Mouse (Mus musculus): ENCODE results near the gene Stk38. TPM values are rescaled to one million over a fixed set of nuclear protein-coding genes. Genes with fewer than 3 reads are reported as not detected.

Gene Stk38
- polyA plus RNA-seq, 1 experiment from 2014 or later, result 128 TPM

DNA sequence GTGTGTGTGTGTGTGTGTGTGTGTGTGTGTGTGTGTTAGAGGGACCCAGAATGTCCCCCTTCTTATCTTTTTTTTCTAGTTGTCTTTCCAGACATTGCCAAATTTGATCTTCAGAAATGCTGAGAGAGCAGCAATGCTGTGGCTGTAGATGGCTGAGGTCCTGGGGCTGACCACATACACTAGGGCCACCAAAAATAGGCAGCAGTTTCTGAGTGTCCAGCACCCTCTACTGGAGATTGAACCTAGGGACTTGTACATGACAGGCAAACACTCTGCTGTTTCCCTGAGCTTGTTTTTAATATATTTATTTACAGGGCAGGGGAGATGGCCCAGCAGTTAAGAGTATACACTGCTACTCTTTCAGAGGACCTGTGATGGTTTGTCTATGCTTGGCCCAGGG is 12.6 kb upstream of the Stk38 start:
- Histone ChIP-seq H3K4me2 (no peak overlapping the region), H3K27me3 (peaks cover 12% of the 10 kb centered on the region; the same call in 1 of the 2 replicates), H3K27ac (no peak overlapping the region), H3K36me3 (ENCODE audit: poor library complexity, severe bottlenecking) (no peaks in the 10 kb centered on the region), H3K4me1 (peaks cover 14% of the 10 kb centered on the region), H3K9ac (no peak overlapping the region), H3K9me3 (replicated peaks) (no peaks in the 10 kb centered on the region), H3K4me3 (no peak overlapping the region)
- no peak for ATAC-seq

DNA sequence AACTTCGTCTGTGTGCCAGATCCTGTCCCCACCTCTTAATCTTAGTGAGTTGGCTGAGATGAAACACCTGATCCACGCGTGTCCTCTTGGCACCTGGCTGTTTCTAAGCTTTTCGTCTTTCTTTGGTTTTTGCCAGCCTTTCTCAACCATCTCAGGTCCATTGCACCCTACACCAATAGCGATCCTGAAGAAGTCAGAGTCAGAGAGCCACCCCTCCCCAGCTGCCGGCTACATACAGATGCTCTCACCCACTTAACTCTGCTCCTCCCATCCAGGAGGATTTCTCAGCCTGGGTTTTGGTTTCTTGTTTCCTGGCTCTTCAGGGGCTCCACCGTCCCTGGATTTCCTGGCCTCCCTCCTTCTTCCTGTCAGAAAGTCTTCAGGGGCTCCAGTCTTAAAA is 11.6 kb upstream of the Stk38 start:
- 90% methylated on average over 7 of the region's 7 CpGs for WGBS
- Histone ChIP-seq H3K27ac (no peak overlapping the region), H3K36me3 (ENCODE audit: poor library complexity, severe bottlenecking) (no peaks in the 10 kb centered on the region), H3K27me3 (peaks cover 4% of the 10 kb centered on the region; the same call in 1 of the 2 replicates), H3K9ac (no peak overlapping the region), H3K4me2 (no peak overlapping the region), H3K4me3 (no peak overlapping the region), H3K4me1 (0 out of 2 replicates have a peak, but pooled peaks cover 4% of the 10 kb centered on the region), H3K9me3 (replicated peaks) (no peaks in the 10 kb centered on the region)
- no peak for ATAC-seq

GRCm38 (mm10) chr17:29018292-29018984 is 10.6 kb upstream of the Stk38 start:
- Histone ChIP-seq H3K4me2 (no peak overlapping the region), H3K36me3 (ENCODE audit: poor library complexity, severe bottlenecking) (no peaks in the 10 kb centered on the region), H3K27ac (no peak overlapping the region), H3K4me3 (no peak overlapping the region), H3K27me3 (no peaks in the 10 kb centered on the region), H3K4me1 (no peaks in the 10 kb centered on the region), H3K9me3 (replicated peaks) (no peaks in the 10 kb centered on the region), H3K9ac (no peak overlapping the region)
- WGBS, result 46% methylated on average over 11 of the region's 11 CpGs
- no peak for ATAC-seq

- Histone ChIP-seq H3K4me3 (no peak overlapping the region), H3K4me2 (no peak overlapping the region), H3K9me3 (replicated peaks) (no peaks in the 10 kb centered on the region), H3K27ac (no peak overlapping the region), H3K4me1 (no peaks in the 10 kb centered on the region), H3K9ac (no peak overlapping the region), H3K27me3 (no peaks in the 10 kb centered on the region), H3K36me3 (ENCODE audit: poor library complexity, severe bottlenecking) (no peaks in the 10 kb centered on the region)
- no peak for ATAC-seq
- 92% methylated on average over 3 of the region's 4 CpGs for WGBS
Observed at GRCm38 (mm10) chr17:29016705-29017104, 8.9 kb upstream of the Stk38 start.

DNA sequence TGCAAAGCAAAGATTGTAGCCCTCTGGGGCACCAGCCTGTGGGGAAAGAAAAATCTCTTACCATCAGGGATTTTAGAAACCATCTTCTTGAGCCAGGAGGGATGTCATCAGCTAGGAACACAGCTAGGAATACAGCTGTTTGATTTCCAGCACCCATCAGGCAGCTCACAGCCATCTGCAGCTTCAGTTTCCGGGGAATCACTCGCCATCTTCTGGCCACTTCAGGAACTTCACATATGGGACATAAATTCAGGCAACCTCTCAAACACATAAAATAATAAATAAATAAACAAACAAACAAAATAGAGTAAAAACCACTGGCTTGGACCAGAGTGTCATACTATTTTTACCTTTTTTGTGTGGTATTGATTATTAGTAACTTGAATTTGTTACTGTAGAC is 7.8 kb upstream of the Stk38 start:
- 25% methylated on average over 2 of the region's 2 CpGs for WGBS
- ATAC-seq, result no peak
- H3K27ac ChIP-seq, result no peak overlapping the region
- no peak overlapping the region for H3K4me3 ChIP-seq
- no peaks in the 10 kb centered on the region for H3K36me3 ChIP-seq (ENCODE audit: poor library complexity, severe bottlenecking)
- H3K4me2 ChIP-seq, result no peak overlapping the region
- no peaks in the 10 kb centered on the region for H3K4me1 ChIP-seq
- no peak overlapping the region for H3K9ac ChIP-seq
- no peaks in the 10 kb centered on the region for H3K27me3 ChIP-seq
- H3K9me3 ChIP-seq (replicated peaks), result no peaks in the 10 kb centered on the region

- Histone ChIP-seq H3K4me1 (no peaks in the 10 kb centered on the region), H3K4me3 (no peak overlapping the region), H3K9ac (no peak overlapping the region), H3K9me3 (replicated peaks) (no peaks in the 10 kb centered on the region), H3K4me2 (no peak overlapping the region), H3K36me3 (ENCODE audit: poor library complexity, severe bottlenecking) (no peaks in the 10 kb centered on the region), H3K27me3 (no peaks in the 10 kb centered on the region), H3K27ac (no peak overlapping the region)
- ATAC-seq, result no peak
Observed at GRCm38 (mm10) chr17:29014235-29014634, 6.4 kb upstream of the Stk38 start.

- H3K9ac ChIP-seq, result no peak overlapping the region
- H3K27ac ChIP-seq, result no peak overlapping the region
- no peaks in the 10 kb centered on the region for H3K9me3 ChIP-seq (replicated peaks)
- no peak overlapping the region for H3K4me2 ChIP-seq
- H3K27me3 ChIP-seq, result no peaks in the 10 kb centered on the region
- H3K4me3 ChIP-seq, result no peak overlapping the region
- ATAC-seq, result no peak
- H3K36me3 ChIP-seq (ENCODE audit: poor library complexity, severe bottlenecking), result 0 out of 2 replicates have a peak, but pooled peaks cover 3% of the 10 kb centered on the region
- H3K4me1 ChIP-seq, result peaks cover 29% of the 10 kb centered on the region
- WGBS, result 90% methylated on average over 4 of the region's 4 CpGs
Observed at GRCm38 (mm10) chr17:29009181-29009580, 1.4 kb upstream of the Stk38 start.

- 9% methylated on average over 8 of the region's 8 CpGs for WGBS
- Histone ChIP-seq H3K4me1 (peaks cover 29% of the 10 kb centered on the region), H3K4me2 (peak overlapping the region; percentile 78), H3K27me3 (no peaks in the 10 kb centered on the region), H3K27ac (peak overlapping the region; percentile 92; the same call in 1 of the 2 replicates), H3K4me3 (peak overlapping the region; percentile 69), H3K9me3 (replicated peaks) (no peaks in the 10 kb centered on the region), H3K36me3 (ENCODE audit: poor library complexity, severe bottlenecking) (0 out of 2 replicates have a peak, but pooled peaks cover 3% of the 10 kb centered on the region), H3K9ac (peak overlapping the region; percentile 86)
- 0 out of 2 replicates have a peak, but pooled peaks have one; percentile 5 for ATAC-seq
Observed at GRCm38 (mm10) chr17:29008326-29008650, 493 bp upstream of the Stk38 start.

DNA sequence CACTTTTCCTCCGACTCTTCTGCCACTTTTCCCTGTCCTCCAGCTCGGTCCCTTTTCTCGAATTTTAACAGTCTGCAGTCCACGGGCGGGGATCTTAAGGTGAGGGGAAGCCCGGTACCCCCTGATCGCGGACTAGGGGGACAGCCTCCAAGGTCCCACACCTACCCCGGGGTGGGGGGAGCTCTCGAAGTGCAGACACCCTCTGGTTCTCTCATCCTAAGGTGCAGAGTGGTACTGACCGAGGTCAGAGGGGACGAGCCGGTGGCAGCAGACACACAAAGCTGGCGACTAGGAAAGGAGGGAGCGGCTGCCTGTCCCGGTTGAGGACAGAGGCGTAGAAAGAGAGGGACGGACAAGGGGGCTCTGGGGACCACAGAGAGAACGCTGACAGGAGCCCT is 553 bp downstream of the Stk38 start:
- no peak; the same call in 1 of the 2 replicates for ATAC-seq
- WGBS, result under 1% methylated on average over 19 of the region's 19 CpGs

DNA sequence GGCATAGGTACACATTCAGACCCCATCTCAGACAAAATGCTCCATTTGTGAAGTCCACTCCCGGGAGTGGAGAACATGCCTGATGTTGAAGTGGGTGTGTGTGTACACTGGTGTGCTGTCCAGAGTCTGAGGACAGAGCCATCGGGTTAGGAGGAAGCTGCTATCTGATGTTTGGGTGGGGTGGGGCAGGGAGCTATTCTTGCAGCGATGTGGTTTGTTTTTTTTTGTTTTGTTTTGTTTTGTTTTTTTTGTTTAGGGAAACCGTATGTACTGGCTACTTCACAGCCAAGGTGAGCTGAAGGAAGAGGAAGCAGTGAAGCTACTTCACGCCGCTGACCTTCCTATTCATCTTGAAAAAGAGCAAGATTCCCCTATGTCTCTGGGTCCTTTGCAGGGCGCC is 983 bp downstream of the Stk38 start:
- no peaks in the 10 kb centered on the region for H3K9me3 ChIP-seq (replicated peaks)
- H3K4me3 ChIP-seq, result peak overlapping the region; percentile 69
- H3K9ac ChIP-seq, result peak overlapping the region; percentile 86
- 0 out of 2 replicates have a peak, but pooled peaks cover 3% of the 10 kb centered on the region for H3K36me3 ChIP-seq (ENCODE audit: poor library complexity, severe bottlenecking)
- no peak for ATAC-seq
- H3K27me3 ChIP-seq, result no peaks in the 10 kb centered on the region
- H3K4me2 ChIP-seq, result peak overlapping the region; percentile 78
- H3K4me1 ChIP-seq, result peaks cover 29% of the 10 kb centered on the region
- WGBS, result 10% methylated on average over 7 of the region's 7 CpGs
- H3K27ac ChIP-seq, result peak overlapping the region; percentile 92; the same call in 1 of the 2 replicates

More for the DNA sequence above, 553 bp downstream of the Stk38 start:
- Histone ChIP-seq H3K27me3 (no peaks in the 10 kb centered on the region), H3K27ac (peak overlapping the region; percentile 92), H3K4me1 (peaks cover 29% of the 10 kb centered on the region), H3K4me3 (peak overlapping the region; percentile 69), H3K9ac (peak overlapping the region; percentile 86), H3K9me3 (replicated peaks) (no peaks in the 10 kb centered on the region), H3K36me3 (ENCODE audit: poor library complexity, severe bottlenecking) (0 out of 2 replicates have a peak, but pooled peaks cover 3% of the 10 kb centered on the region), H3K4me2 (peak overlapping the region; percentile 78)

DNA sequence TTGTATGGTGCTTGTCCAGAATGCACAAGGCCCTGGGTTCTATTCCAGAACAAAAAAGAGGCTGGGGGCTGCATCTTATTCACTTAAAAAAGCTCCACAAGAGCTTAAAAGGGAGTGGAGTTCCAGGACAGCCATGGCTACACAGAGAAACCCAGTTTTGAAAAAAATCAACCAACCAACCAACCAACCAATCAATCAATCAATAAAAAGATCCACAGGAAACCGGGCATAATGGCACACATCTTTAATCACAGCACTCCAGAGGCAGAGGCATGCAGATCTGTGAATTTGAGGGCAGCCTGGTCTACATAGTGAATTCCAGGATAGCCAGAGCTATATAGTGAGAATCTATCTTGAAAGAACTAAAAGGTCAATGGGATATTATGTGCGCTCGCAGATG is 2.8 kb downstream of the Stk38 start:
- Histone ChIP-seq H3K9me3 (replicated peaks) (no peaks in the 10 kb centered on the region), H3K27me3 (no peaks in the 10 kb centered on the region), H3K4me1 (peaks cover 29% of the 10 kb centered on the region), H3K9ac (no peak overlapping the region), H3K4me3 (no peak overlapping the region), H3K36me3 (ENCODE audit: poor library complexity, severe bottlenecking) (peaks cover 13% of the 10 kb centered on the region), H3K27ac (no peak overlapping the region), H3K4me2 (peak overlapping the region; percentile 78; the same call in 1 of the 2 replicates)
- 99% methylated on average over 3 of the region's 3 CpGs for WGBS
- no peak for ATAC-seq

DNA sequence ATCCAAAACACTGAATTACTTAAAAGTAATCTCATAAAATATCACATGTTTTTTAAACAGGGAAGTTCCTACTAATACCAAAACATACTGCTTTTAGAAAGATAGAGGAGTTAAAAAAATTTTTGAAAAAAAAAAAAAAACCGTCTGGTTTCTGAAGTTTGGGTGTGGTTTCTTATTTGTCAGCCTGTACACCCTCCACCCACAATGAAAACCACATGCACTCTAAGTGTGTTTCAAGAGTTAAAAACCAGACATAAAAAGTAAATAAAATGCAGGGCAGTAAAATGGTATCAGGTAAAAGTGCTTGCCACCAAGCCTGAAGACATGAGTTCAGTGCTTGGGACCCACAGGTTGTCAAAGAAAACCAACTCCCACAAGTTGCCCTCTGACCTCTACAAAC is 4.1 kb downstream of the Stk38 start:
- 80% methylated on average over 1 of the region's 1 CpGs for WGBS
- ATAC-seq, result no peak
- Histone ChIP-seq H3K27ac (no peak overlapping the region), H3K9me3 (replicated peaks) (no peaks in the 10 kb centered on the region), H3K27me3 (no peaks in the 10 kb centered on the region), H3K4me3 (no peak overlapping the region), H3K4me2 (no peak overlapping the region), H3K36me3 (ENCODE audit: poor library complexity, severe bottlenecking) (peaks cover 26% of the 10 kb centered on the region), H3K9ac (no peak overlapping the region), H3K4me1 (peaks cover 29% of the 10 kb centered on the region)

- no peak overlapping the region for H3K4me2 ChIP-seq
- H3K4me1 ChIP-seq, result peaks cover 8% of the 10 kb centered on the region
- H3K9ac ChIP-seq, result no peak overlapping the region
- no peak overlapping the region for H3K27ac ChIP-seq
- H3K4me3 ChIP-seq, result no peak overlapping the region
- no peak for ATAC-seq
- no peaks in the 10 kb centered on the region for H3K27me3 ChIP-seq
- peaks cover 51% of the 10 kb centered on the region for H3K36me3 ChIP-seq (ENCODE audit: poor library complexity, severe bottlenecking)
- H3K9me3 ChIP-seq (replicated peaks), result no peaks in the 10 kb centered on the region
- 90% methylated on average over 6 of the region's 6 CpGs for WGBS
Observed at GRCm38 (mm10) chr17:29000465-29000864, 7.3 kb downstream of the Stk38 start.

Data from forebrain, embryonic 13.5 days (tissue).